Mouse (Mus musculus) ES-Bruce4 (cell line): ENCODE measurements around the gene Dnm1.

ENCODE experiments used
- CTCF ChIP-seq: IDR thresholded peaks from one replicate; pipeline ENCODE4 v1.8.1; 2011; ENCODE audit warnings: low read depth, low read length
- EP300 ChIP-seq: IDR thresholded peaks from 2 replicates; pipeline ENCODE4 v1.6.1; 2011; ENCODE audit warnings: low read depth, low read length; ENCODE audit not compliant: insufficient read depth

DNA sequence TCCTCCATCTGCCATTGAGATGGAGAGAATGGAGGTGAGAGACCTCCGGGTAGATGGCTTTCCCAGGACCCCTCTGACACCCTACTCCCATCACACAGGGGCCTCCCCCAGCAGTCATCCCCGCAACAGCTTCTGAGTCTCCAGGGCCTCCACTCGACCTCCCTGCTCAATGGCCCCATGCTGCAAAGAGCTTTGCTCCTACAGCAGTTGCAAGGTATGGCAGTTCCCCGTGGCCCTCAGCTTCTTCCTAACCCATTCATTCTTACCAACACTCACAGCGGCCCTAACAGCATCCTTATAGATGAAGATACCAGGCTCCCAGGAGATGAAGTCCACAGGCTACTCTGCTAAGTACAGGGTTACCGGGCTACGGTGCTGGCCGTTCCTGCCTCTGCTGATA is 11.0 kb upstream of the Dnm1 start:
- TF ChIP-seq CTCF (no peak), EP300 (no peak)
